Mouse (Mus musculus) heart, embryonic 12.5 days (tissue): Measurements from ENCODE around the gene Il11ra1. TPM values are rescaled to one million over a fixed set of nuclear protein-coding genes. Genes with fewer than 3 reads are reported as not detected.
"Not testable (repeated sequence)": the region's sequence is repeated elsewhere in the genome, so short reads cannot be mapped to it uniquely, and the experiment has no call there.

Experiments used
- ATAC-seq: fragments of 200-750 bp; cut with Nextera tagmentation; 2 replicates; pipeline ENCODE4 v1.8.0; 2017; ENCODE audit warnings: moderate TSS enrichment, moderate library complexity; ENCODE audit not compliant: insufficient number of reproducible peaks, low FRiP score
- H3K27ac ChIP-seq: fragments of 300-500 bp; sonication (generic); 2 replicates; pipeline ENCODE4 v1.5.1; 2016; ENCODE audit warnings: mild to moderate bottlenecking, moderate library complexity; ENCODE audit not compliant: poor library complexity, severe bottlenecking
- H3K27me3 ChIP-seq: fragments of 300-500 bp; sonication (generic); replicated peaks from 2 replicates; pipeline ENCODE4 v1.6.1; 2016; ENCODE audit warnings: mild to moderate bottlenecking, moderate library complexity
- H3K36me3 ChIP-seq: fragments of 300-500 bp; sonication (generic); 2 replicates; pipeline ENCODE4 v1.6.1; 2016; ENCODE audit warnings: mild to moderate bottlenecking, moderate library complexity
- H3K4me1 ChIP-seq: fragments of 300-500 bp; sonication (generic); replicated peaks from 2 replicates; pipeline ENCODE4 v1.6.1; 2016; ENCODE audit warnings: mild to moderate bottlenecking
- H3K4me2 ChIP-seq: fragments of 300-500 bp; sonication (generic); 2 replicates; pipeline ENCODE4 v1.6.1; 2016; ENCODE audit warnings: mild to moderate bottlenecking, moderate library complexity
- H3K4me3 ChIP-seq: fragments of 300-500 bp; sonication (generic); 2 replicates; pipeline ENCODE4 v1.5.1; 2016; ENCODE audit warnings: mild to moderate bottlenecking
- H3K9ac ChIP-seq: fragments of 300-500 bp; sonication (generic); 2 replicates; pipeline ENCODE4 v1.6.1; 2016; ENCODE audit warnings: mild to moderate bottlenecking, moderate library complexity
- H3K9me3 ChIP-seq: fragments of 300-500 bp; sonication (generic); replicated peaks from 2 replicates; pipeline ENCODE4 v1.6.1; 2016; ENCODE audit warnings: mild to moderate bottlenecking, moderate library complexity
- WGBS: fragments of 180-500 bp; shearing (Covaris S2); methylation state at CpG from one replicate; pipeline ENCODE4 v1.1.7; 2016; 5-methylcytosine and 5-hydroxymethylcytosine counted together
- polyA plus RNA-seq: library from polyadenylated mRNA; unstranded; fragments of >200 nt; fragmentation: Nextera tagmentation; extraction: Ambion mirVana; gene quantifications from 2 replicates; pipeline ENCODE4 v1.2.1, GENCODE M21; 2016

Gene Il11ra1
- polyA plus RNA-seq, 1 experiment from 2014 or later, result 148 TPM

DNA sequence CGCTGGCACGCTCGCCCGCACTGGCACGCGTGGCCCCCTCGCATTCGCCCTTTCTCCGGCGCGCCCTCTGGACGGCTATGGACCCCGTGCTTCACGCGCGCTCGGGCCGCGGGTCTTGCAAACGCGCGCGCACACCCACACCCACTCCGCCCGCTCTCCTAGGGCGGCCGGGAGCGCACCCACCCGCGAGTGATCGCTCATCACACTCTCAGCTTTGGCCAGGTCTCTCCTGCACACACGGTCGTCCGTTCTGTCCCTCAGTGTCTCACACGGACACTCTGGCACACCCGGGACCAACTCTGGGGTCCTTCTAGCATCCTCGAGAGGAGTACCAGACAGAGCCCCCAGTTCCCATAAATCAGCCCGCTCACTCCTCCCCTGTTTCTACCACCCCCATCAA, 4.0 kb upstream of the Il11ra1 start:
- ATAC-seq, H3K27ac ChIP-seq, H3K36me3 ChIP-seq, H3K9me3 ChIP-seq, H3K4me1 ChIP-seq, H3K9ac ChIP-seq: not testable (repeated sequence)
- Histone ChIP-seq H3K4me2 (peak overlapping the region; percentile 57), H3K4me3 (peak overlapping the region; percentile 21; the same call in 1 of the 2 replicates), H3K27me3 (peaks cover 16% of the 10 kb centered on the region)
- 2% methylated on average over 12 of the region's 38 CpGs for WGBS

DNA sequence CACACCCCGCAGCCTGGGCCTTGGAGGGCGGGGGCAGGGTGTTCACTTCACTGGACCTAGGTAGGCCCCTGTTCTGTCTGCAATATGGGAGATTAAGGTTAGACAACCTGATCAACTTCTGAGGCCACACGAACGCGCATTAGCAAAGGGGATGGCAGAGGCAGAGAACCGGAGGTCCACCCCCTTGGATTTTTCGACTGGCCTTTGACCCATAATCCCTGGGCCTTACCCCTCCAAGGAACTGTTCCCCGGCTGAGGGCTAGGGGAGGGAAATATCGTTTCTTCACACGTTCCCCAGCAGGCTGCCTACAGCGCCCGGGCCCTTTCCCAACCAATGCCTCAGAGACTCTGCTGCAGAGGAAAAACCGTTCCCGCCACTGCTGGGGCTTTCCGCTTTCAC, 3.3 kb upstream of the Il11ra1 start:
- Histone ChIP-seq H3K27me3 (peaks cover 16% of the 10 kb centered on the region), H3K4me2 (peak overlapping the region; percentile 54)
- ATAC-seq, H3K27ac ChIP-seq, H3K4me3 ChIP-seq, H3K9ac ChIP-seq, H3K36me3 ChIP-seq, H3K9me3 ChIP-seq, H3K4me1 ChIP-seq: not testable (repeated sequence)
- WGBS, result 4% methylated on average over 13 of the region's 15 CpGs

DNA sequence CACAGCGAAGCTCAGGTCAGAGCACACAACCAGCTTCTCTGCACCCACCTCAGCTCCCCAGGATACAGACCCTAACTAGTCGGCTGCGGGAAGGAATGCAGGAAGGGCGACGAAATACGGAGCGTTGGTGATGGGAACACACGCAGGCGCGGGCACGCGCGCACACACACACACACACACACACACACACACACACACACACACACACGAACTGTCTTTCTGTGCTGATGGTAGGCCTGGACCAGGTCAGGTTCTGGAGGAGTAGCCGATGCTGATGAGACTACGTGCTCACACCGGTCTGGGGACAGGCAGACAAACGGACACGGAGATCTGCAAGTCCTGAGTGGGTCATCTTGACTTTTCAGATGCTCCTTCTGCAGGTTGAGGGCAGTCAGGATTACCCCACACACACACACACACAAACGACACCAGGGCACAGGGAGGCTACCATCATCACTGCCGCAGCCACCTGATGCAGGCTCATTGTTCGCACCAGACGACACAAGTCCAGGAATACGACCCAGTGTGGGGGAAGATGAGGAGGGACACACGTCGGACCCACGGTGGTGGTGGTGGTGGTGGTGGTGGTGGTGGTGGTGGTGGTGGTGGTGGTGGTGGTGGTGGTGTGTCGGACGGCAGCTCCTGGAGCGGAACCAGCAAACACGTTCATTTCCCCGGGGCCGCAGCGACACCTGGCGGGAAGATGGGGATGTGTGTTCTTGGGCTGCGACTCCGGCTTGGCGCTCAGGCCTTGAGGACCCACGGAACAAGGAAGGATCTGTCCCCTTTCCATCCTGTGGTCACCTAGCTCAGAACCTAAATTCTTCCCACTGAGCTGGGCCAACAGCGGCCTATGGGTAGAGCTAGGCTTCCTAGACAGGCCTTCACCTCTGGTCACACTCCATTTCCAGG, 2.6 kb upstream of the Il11ra1 start, which contains the start of gene Cntfr:
TSS of gene Cntfr (minus strand) at position 160 of the 912 bp plus-strand sequence.
- not testable (repeated sequence) for H3K36me3 ChIP-seq, H3K9ac ChIP-seq, ATAC-seq, H3K9me3 ChIP-seq, H3K4me1 ChIP-seq, H3K27ac ChIP-seq
- WGBS, result 10% methylated on average over 36 of the region's 40 CpGs
- Histone ChIP-seq H3K4me3 (peak within 1 kb of the TSS; percentile 21), H3K4me2 (peak within 1 kb of the TSS; percentile 57), H3K27me3 (peaks cover 16% of the 10 kb centered on the region)

DNA sequence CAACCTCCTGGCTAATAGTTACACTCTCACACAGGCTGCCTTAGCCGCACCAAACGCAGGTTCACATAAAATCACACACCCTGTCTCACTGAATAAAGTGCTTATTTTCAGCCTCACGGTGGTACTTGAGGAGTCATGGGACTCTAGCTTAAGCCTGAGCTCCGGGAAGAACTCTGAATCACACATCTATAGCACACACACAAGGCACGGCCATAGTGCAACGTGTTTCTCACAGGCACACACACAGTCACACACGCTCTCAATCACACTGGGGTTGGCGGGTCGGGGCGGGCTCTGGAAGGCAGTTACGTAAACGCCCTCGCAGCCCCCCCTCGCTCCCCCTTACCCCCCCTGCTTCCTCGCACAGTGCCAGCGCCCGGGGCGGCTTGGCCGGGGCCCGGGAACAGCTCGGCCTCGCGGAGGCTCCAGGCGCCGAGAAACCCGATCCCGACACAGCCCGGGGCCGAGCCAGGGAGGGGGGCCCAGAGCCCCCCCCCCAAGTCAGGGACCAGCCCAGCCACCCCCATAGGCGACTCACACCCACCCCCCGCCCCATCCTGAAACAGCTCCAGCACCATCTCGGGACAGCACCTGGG, 1.3 kb upstream of the Il11ra1 start:
- H3K9ac ChIP-seq, H3K27ac ChIP-seq, H3K36me3 ChIP-seq, H3K4me1 ChIP-seq, H3K9me3 ChIP-seq, ATAC-seq, H3K4me3 ChIP-seq: not testable (repeated sequence)
- peak overlapping the region; percentile 53 for H3K4me2 ChIP-seq
- peaks cover 12% of the 10 kb centered on the region for H3K27me3 ChIP-seq
- WGBS, result 6% methylated on average over 22 of the region's 32 CpGs

DNA sequence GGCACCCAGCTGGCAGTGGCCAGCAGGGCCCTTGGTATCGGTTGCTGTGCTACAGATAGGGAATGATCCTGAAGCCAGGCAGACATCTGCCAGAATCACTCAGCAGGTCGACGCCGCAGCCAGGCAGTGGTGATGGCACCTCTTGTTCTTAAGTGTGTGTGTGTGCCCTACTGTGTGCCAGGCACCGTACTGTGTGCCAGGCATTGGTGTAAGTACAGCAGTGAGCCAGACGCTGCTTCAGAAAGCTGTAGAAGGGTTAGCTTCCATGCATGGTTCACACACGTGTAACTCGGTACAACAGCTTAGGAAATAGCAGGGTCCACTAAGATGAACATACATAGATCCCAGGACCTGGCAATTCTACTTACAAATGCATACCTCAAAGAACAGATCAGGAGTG, 435 bp downstream of the Il11ra1 start:
- H3K4me1 ChIP-seq, H3K4me3 ChIP-seq, H3K27ac ChIP-seq, H3K9me3 ChIP-seq, H3K4me2 ChIP-seq, ATAC-seq, H3K9ac ChIP-seq, H3K36me3 ChIP-seq: not testable (repeated sequence)
- H3K27me3 ChIP-seq, result peaks cover 27% of the 10 kb centered on the region
- WGBS, result 49% methylated on average over 5 of the region's 8 CpGs

DNA sequence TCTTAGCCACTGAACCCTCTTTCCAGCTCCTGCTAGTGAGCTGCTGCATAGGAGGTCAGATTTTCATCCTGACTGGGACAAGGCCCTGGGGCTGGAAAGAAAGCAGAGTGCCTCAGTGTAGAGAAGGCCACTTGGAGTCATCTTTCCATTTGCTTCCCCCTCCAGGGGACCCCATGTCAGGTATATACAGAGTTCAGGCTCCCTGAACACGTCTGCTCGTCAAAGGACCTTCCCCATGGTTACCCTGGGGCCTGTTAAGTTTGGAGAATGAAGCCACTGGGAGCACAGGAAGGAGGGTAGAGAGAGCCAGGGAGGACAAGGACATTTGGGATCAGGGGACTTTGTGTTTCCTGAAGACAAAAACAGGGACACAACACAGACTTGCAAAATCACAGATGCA, 2.4 kb downstream of the Il11ra1 start:
- not testable (repeated sequence) for H3K36me3 ChIP-seq, H3K9ac ChIP-seq, H3K4me3 ChIP-seq, H3K27ac ChIP-seq, H3K9me3 ChIP-seq, H3K4me2 ChIP-seq, ATAC-seq
- H3K27me3 ChIP-seq, result peaks cover 36% of the 10 kb centered on the region
- 70% methylated on average over 2 of the region's 2 CpGs for WGBS
- H3K4me1 ChIP-seq, result peaks cover 13% of the 10 kb centered on the region

DNA sequence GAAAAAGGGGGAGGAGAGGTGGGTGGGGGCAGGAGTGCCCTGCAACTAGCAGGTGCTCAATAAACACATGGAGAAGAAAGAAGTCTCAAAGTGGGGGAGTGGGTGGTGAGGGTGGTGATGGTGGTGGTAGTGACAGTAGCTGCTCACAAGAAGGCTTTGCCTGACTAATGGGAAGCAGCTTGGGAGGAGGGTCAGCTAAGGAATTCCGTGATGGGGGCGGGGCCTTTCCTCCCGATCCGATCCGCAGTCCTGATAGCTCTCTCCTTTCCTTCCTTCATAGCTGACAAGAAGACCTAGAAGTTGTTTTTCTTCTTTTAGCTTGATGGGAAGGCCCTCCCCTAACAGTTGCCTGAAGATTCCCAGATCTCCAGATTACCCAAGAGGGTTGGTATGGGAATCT, 4.9 kb downstream of the Il11ra1 start:
- Histone ChIP-seq H3K27me3 (peaks cover 36% of the 10 kb centered on the region), H3K4me3 (no peak overlapping the region), H3K4me2 (no peak overlapping the region), H3K27ac (no peak overlapping the region), H3K9me3 (no peaks in the 10 kb centered on the region), H3K36me3 (no peaks in the 10 kb centered on the region), H3K4me1 (peaks cover 17% of the 10 kb centered on the region), H3K9ac (no peak overlapping the region)
- WGBS, result 2% methylated on average over 5 of the region's 5 CpGs
- no peak for ATAC-seq

DNA sequence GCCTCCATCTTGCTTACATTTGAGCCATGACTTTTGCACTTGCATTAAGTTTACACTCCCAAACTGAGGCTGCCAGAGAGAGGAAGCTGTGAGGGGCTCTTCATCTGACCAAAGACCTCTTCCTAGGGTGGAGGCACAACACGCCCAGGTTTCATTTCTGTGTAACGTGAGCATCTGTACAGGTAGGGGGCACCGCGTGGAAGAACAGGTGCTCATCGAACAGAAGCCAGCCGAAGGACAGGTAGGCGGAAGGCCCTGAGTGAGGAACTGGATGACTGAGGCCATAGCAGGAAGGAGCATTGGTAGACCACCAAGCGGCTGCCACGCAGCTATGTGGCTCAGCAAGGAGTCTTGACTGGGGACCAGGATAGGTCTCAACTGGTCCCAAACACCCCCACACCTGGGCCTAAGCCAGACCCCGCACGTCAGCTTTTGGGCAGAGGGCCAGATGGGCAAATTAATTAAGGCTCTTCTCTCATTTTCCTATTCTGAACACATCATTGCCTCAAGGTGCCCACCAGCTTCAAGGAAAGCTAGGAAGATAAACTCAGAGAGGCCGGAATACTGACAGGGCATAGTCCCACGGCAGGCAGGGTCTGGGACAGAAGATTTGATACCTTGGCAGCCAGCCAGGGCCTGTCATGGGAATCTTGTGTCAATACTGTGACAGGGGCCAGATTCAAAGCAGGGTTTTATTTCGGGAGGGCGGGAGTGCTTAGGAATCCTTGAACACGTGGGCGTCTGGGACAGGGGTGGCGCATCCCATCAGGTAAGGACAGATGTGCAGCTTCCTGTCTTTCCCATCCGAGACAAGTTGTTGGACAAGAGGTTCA, 6.3 kb downstream of the Il11ra1 start:
- H3K4me1 ChIP-seq, result peaks cover 17% of the 10 kb centered on the region
- no peaks in the 10 kb centered on the region for H3K9me3 ChIP-seq
- no peak overlapping the region for H3K4me3 ChIP-seq
- no peaks in the 10 kb centered on the region for H3K36me3 ChIP-seq
- WGBS, result 59% methylated on average over 19 of the region's 19 CpGs
- no peak for ATAC-seq
- H3K27me3 ChIP-seq, result peaks cover 36% of the 10 kb centered on the region
- no peak overlapping the region for H3K9ac ChIP-seq
- no peak overlapping the region for H3K27ac ChIP-seq
- H3K4me2 ChIP-seq, result no peak overlapping the region

DNA sequence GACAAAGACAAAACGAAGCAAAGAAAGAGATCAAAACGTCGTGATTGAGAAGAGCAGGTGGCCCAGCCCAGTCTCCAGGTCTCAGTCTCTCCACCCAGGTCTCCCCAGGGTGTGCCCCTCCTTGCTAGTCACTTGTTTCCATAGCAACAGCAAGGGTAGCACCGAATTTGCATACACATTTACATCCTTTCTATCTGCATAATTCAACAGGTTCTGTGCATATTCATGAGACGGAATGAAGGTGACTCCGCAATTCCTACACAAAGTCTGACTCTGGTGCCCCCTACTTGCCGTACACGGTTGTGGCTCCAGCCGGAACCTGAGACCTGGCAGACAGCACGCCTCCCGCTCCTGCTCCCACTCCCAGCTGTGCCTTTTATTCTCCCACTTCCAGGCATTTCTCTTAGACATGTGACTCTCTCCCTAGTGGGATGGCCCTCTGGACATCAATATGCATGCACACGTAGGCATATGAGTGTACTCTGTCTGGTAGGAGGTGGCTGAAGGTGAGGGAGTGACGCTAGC, 7.3 kb downstream of the Il11ra1 start:
- Histone ChIP-seq H3K9me3 (no peaks in the 10 kb centered on the region), H3K4me1 (peaks cover 23% of the 10 kb centered on the region), H3K4me2 (peak overlapping the region; percentile 47), H3K36me3 (peaks cover 8% of the 10 kb centered on the region), H3K27me3 (peaks cover 36% of the 10 kb centered on the region), H3K9ac (0 out of 2 replicates have a peak overlapping the region, but pooled peaks have one; percentile 16), H3K4me3 (no peak overlapping the region), H3K27ac (no peak overlapping the region)
- 2% methylated on average over 13 of the region's 13 CpGs for WGBS
- peak; percentile 45 for ATAC-seq

DNA sequence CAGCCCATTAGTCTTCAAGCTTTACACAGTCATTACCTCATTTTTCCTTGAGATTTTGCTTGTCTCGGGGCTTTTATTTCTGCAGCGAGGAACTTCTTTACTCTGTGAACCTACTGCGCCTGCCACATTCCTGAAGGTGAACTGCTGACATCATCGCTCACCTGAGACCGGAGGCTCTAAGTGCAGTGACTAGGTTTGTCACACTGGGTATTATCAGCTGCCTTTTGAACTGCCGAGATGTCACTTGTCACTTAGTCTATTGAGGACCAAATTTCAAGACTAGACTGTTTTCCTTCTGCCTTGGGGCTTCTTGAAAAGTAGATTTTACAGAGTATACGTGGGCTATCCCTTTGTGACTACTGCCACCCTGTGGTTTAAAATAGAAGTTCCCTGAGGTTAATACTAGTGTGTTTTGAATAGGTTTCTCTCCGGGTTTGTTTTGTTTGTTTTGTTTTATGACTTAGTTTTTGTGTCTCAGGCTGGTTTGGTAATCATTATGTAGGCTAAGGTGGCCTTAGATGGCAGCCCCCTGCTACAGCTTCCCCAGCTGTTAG, 8.5 kb downstream of the Il11ra1 start:
- Histone ChIP-seq H3K36me3 (peaks cover 10% of the 10 kb centered on the region), H3K27me3 (peaks cover 34% of the 10 kb centered on the region), H3K9ac (no peak overlapping the region), H3K9me3 (no peaks in the 10 kb centered on the region), H3K4me3 (no peak overlapping the region), H3K4me1 (peaks cover 32% of the 10 kb centered on the region), H3K27ac (no peak overlapping the region), H3K4me2 (no peak overlapping the region)
- ATAC-seq, result no peak
- 37% methylated on average over 8 of the region's 8 CpGs for WGBS
